Mouse (Mus musculus) brain, embryonic 14.5 days (tissue): Measurements from ENCODE around the gene Bub1b.

ENCODE experiments used
- CTCF ChIP-seq: fragments of 200-500 bp; IDR thresholded peaks from 2 replicates; pipeline ENCODE4 v1.5.1; 2012; ENCODE audit warnings: inconsistent platforms, mild to moderate bottlenecking, moderate library complexity, borderline replicate concordance; ENCODE audit not compliant: insufficient read depth, insufficient read length; ENCODE audit errors: extremely low read depth
- POLR2A ChIP-seq: fragments of 200-500 bp; IDR thresholded peaks from 2 replicates; pipeline ENCODE4 v1.6.1; 2012; ENCODE audit warnings: mild to moderate bottlenecking, inconsistent platforms, borderline replicate concordance; ENCODE audit not compliant: poor library complexity, insufficient read depth, insufficient read length, severe bottlenecking; ENCODE audit errors: extremely low read depth

- TF ChIP-seq POLR2A (no peak), CTCF (no peak)
Observed at GRCm38 (mm10) chr2:118669245-118669644, 71.2 kb downstream of the Bub1b start.
